Mouse (Mus musculus): ENCODE measurements around the gene Ppp1r14a. TPM values are rescaled to one million over a fixed set of nuclear protein-coding genes. Genes with fewer than 3 reads are reported as not detected.
A peak's percentile ranks its signal among the peaks of the same experiment; 100 is the strongest.

The Ppp1r14a gene
- polyA plus RNA-seq, 1 experiment from 2014 or later: 148 TPM

DNA sequence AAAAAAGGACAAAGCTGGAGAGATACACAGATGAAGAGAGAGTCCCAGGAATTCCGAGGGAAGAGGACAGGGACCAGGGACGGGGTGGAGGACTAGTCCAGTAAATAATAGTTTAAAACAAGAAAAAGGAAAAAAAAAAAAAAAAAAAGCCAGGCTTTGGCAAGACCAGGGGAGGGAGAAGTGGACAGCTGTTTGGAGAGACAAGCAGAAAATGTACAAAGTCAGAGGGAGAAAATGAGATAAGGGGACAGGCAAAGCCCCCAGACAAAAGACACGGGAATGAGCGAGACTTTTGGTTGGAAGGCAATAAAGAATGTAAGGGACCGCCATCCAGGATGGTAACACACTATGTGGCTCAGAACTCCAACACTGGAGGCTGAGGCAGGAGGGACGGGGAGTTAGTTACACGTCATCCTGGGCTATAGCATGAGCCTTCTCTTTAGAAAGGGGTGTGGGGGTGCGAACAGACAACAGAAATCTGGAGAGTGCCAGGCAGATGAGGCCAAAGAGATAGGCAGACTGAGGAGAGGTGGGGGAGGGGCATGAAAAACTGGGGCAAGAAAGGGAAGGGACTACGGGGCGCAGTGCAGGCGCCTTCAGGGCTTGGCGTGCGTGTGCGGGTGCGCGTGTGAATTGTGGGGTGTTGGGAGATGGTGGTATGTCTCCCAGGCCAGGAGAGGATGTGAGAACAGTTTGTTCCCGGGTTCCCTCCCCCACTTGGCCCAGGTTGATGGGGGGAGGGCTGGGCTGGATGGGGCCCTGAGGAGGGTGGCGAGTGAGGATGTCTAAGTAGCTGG lies 29.2 kb downstream of the Ppp1r14a start:
- peak overlapping the region; percentile 94 for H3K27ac ChIP-seq
- WGBS: 5% methylated on average over 18 of the region's 18 CpGs
- peak; percentile 56 for ATAC-seq (ENCODE audit: borderline replicate concordance, extremely low read depth, low FRiP score, low TSS enrichment)
- H3K9ac ChIP-seq: peak overlapping the region; percentile 13; the same call in 1 of the 2 replicates
- H3K4me2 ChIP-seq: peak overlapping the region; percentile 47
- no peaks in the 10 kb centered on the region for H3K36me3 ChIP-seq
- H3K4me3 ChIP-seq: peak overlapping the region; percentile 30
- no peaks in the 10 kb centered on the region for H3K27me3 ChIP-seq
- H3K4me1 ChIP-seq: peaks cover 63% of the 10 kb centered on the region
- H3K9me3 ChIP-seq: no peaks in the 10 kb centered on the region

DNA sequence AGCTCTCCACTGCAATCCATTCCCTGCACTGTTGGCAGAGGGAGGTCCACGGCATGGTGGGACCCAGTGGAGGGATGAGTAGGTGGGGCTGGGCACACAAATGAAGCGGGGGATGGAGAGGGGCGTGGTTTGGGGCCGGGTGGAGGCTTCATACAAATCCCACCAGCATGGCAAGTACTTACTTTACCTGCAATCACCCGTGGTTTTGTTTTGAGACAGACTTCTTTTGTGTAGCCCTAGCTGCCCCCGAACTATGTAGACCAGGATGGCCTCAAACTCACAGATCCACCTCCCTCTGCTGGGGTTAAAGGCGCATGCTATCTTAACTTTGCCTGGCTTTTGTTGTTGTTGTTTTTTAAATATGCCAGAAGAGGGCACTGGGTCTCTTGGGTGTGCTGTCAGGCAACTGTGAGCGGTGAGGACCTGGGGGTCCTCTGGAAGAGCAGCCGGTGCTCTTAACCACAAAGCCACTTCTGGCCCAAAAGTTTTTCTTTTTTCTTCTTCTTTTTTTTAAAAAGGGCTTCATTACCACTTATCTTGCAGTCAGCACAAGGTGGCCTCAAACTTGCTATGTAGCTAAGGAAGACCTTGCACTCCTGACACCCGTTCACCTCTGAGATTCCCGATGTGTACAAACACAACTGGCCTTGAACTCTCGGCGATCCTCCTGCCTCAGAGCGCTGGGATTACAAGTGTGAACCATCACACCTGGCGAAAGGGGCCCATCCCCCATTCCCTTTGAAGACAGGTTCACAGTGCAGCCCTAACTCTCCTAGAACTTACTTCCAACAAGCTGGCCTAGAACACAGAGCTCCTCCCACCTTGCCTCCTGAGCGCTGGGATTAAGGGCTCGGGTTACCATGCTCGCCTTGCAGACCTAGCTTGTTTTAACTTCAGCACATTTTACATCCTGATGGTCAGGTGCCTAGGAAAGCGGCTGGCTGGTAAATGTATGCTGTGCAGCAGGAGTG lies 30.5 kb downstream of the Ppp1r14a start:
- no peaks in the 10 kb centered on the region for H3K27me3 ChIP-seq

DNA sequence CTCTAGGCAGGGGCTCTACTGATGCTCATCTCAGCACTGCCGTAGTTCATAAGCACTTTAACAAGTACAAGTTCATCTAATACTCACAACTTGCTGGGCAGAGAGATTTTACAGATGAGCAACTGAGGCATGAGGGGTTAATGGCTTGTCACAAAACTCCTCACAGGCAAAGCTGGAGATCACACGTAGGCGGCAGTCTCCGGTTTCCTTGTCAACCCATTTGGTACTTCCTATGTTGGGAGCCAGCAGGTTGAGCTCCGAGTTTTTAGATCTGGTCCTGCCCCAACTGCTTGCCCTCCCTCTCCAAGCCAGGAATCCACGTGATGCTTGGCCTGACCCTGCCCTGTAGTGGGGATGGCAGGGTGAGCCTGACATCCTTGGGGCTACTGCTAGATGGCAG lies 38.0 kb downstream of the Ppp1r14a start:
- Histone ChIP-seq H3K27ac (no peak overlapping the region), H3K9me3 (no peaks in the 10 kb centered on the region), H3K27me3 (no peaks in the 10 kb centered on the region), H3K4me2 (no peak overlapping the region), H3K36me3 (peaks cover 43% of the 10 kb centered on the region), H3K4me1 (no peaks in the 10 kb centered on the region), H3K4me3 (no peak overlapping the region), H3K9ac (no peak overlapping the region)
- ATAC-seq (ENCODE audit: borderline replicate concordance, extremely low read depth, low FRiP score, low TSS enrichment): no peak
- WGBS: 72% methylated on average over 6 of the region's 6 CpGs

More for the DNA sequence above, 30.5 kb downstream of the Ppp1r14a start:
- H3K4me1 ChIP-seq: peaks cover 63% of the 10 kb centered on the region
- H3K4me2 ChIP-seq: peak overlapping the region; percentile 47
- no peak for ATAC-seq (ENCODE audit: borderline replicate concordance, extremely low read depth, low FRiP score, low TSS enrichment)
- H3K36me3 ChIP-seq: peaks cover 9% of the 10 kb centered on the region
- peak overlapping the region; percentile 94 for H3K27ac ChIP-seq
- peak overlapping the region; percentile 13; the same call in 1 of the 2 replicates for H3K9ac ChIP-seq
- 14% methylated on average over 19 of the region's 19 CpGs for WGBS
- no peaks in the 10 kb centered on the region for H3K9me3 ChIP-seq
- H3K4me3 ChIP-seq: peak overlapping the region; percentile 30

- H3K4me3 ChIP-seq: no peak overlapping the region
- no peaks in the 10 kb centered on the region for H3K27me3 ChIP-seq
- H3K36me3 ChIP-seq: peaks cover 41% of the 10 kb centered on the region
- H3K4me1 ChIP-seq: no peaks in the 10 kb centered on the region
- ATAC-seq (ENCODE audit: borderline replicate concordance, extremely low read depth, low FRiP score, low TSS enrichment): no peak
- H3K9me3 ChIP-seq: no peaks in the 10 kb centered on the region
- H3K4me2 ChIP-seq: no peak overlapping the region
- no peak overlapping the region for H3K27ac ChIP-seq
- 92% methylated on average over 16 of the region's 16 CpGs for WGBS
- H3K9ac ChIP-seq: no peak overlapping the region
Observed at GRCm38 (mm10) chr7:29328984-29329383, 39.9 kb downstream of the Ppp1r14a start.

- Histone ChIP-seq H3K27ac (no peak overlapping the region), H3K9me3 (no peaks in the 10 kb centered on the region), H3K9ac (no peak overlapping the region), H3K4me1 (peaks cover 3% of the 10 kb centered on the region), H3K4me3 (no peak overlapping the region), H3K4me2 (no peak overlapping the region), H3K27me3 (no peaks in the 10 kb centered on the region), H3K36me3 (peaks cover 32% of the 10 kb centered on the region)
- WGBS: 26% methylated on average over 6 of the region's 7 CpGs
- ATAC-seq (ENCODE audit: borderline replicate concordance, extremely low read depth, low FRiP score, low TSS enrichment): no peak; the same call in 1 of the 2 replicates
Observed at GRCm38 (mm10) chr7:29334156-29334555, 45.0 kb downstream of the Ppp1r14a start.

DNA sequence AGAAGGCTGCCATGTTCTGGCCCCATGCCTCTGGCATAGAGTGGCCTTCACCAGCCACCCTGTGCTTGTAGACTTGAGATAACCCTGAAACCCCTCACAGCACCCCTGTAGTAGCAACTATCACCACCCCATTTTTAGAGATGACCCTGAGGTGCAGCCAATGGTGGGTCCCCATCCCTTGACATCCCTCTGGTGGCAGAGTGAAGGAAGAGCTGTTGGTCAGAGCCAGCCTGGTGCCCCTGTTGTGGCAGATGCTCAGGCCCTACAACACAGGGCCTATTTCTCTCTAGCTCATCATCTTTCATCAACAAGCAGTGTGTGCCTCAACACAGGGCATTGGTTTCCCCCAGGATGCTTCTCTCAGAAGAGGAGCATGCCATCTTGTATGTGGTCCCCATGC lies 46.2 kb downstream of the Ppp1r14a start:
- Histone ChIP-seq H3K4me1 (peaks cover 3% of the 10 kb centered on the region), H3K9ac (no peak overlapping the region), H3K27ac (no peak overlapping the region), H3K4me2 (no peak overlapping the region), H3K9me3 (no peaks in the 10 kb centered on the region), H3K27me3 (no peaks in the 10 kb centered on the region), H3K4me3 (no peak overlapping the region), H3K36me3 (peaks cover 27% of the 10 kb centered on the region; the same call in 1 of the 2 replicates)
- no peak for ATAC-seq (ENCODE audit: borderline replicate concordance, extremely low read depth, low FRiP score, low TSS enrichment)

GRCm38 (mm10) chr7:29335841-29336671 lies 46.9 kb downstream of the Ppp1r14a start:
- H3K4me1 ChIP-seq: peaks cover 3% of the 10 kb centered on the region
- ATAC-seq (ENCODE audit: borderline replicate concordance, extremely low read depth, low FRiP score, low TSS enrichment): no peak
- H3K27ac ChIP-seq: no peak overlapping the region
- H3K27me3 ChIP-seq: no peaks in the 10 kb centered on the region
- H3K36me3 ChIP-seq: peaks cover 20% of the 10 kb centered on the region; the same call in 1 of the 2 replicates
- H3K9ac ChIP-seq: no peak overlapping the region
- WGBS: 71% methylated on average over 6 of the region's 6 CpGs
- H3K9me3 ChIP-seq: no peaks in the 10 kb centered on the region
- no peak overlapping the region for H3K4me2 ChIP-seq
- H3K4me3 ChIP-seq: no peak overlapping the region

- ATAC-seq (ENCODE audit: borderline replicate concordance, extremely low read depth, low FRiP score, low TSS enrichment): no peak
- H3K4me3 ChIP-seq: no peak overlapping the region
- 75% methylated on average over 9 of the region's 9 CpGs for WGBS
Observed at GRCm38 (mm10) chr7:29336795-29337319, 47.7 kb downstream of the Ppp1r14a start.

DNA sequence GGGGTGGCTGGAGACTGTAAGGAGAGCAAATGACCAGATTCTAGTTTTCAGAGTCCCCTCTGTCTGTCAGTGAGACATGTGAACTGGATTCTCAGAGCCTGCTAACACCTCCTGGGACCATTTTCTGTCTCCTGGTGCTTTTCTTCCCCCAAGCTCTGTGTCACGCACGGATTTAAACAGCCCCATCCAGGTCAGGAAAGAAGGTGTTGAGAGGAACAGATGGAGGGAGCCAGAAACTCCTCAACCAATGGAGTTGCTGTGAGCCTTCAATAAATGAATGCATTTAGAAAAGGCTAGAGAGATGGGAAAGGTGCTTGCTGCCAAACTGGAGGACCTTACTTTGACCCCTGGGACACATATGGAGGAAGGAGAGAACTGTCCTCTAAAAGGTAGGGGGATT lies 48.7 kb downstream of the Ppp1r14a start:
- no peak overlapping the region for H3K9ac ChIP-seq
- no peak for ATAC-seq (ENCODE audit: borderline replicate concordance, extremely low read depth, low FRiP score, low TSS enrichment)
- WGBS: 83% methylated on average over 2 of the region's 2 CpGs
- H3K27ac ChIP-seq: no peak overlapping the region
- no peaks in the 10 kb centered on the region for H3K27me3 ChIP-seq
- peaks cover 3% of the 10 kb centered on the region for H3K4me1 ChIP-seq
- no peak overlapping the region for H3K4me2 ChIP-seq
- no peak overlapping the region for H3K4me3 ChIP-seq
- no peaks in the 10 kb centered on the region for H3K9me3 ChIP-seq
- peaks cover 6% of the 10 kb centered on the region; the same call in 1 of the 2 replicates for H3K36me3 ChIP-seq

More at GRCm38 (mm10) chr7:29336795-29337319, 47.7 kb downstream of the Ppp1r14a start:
- no peak overlapping the region for H3K4me2 ChIP-seq
- H3K9ac ChIP-seq: no peak overlapping the region
- peaks cover 12% of the 10 kb centered on the region; the same call in 1 of the 2 replicates for H3K36me3 ChIP-seq
- H3K27me3 ChIP-seq: no peaks in the 10 kb centered on the region
- no peak overlapping the region for H3K27ac ChIP-seq
- peaks cover 3% of the 10 kb centered on the region for H3K4me1 ChIP-seq
- no peaks in the 10 kb centered on the region for H3K9me3 ChIP-seq

DNA sequence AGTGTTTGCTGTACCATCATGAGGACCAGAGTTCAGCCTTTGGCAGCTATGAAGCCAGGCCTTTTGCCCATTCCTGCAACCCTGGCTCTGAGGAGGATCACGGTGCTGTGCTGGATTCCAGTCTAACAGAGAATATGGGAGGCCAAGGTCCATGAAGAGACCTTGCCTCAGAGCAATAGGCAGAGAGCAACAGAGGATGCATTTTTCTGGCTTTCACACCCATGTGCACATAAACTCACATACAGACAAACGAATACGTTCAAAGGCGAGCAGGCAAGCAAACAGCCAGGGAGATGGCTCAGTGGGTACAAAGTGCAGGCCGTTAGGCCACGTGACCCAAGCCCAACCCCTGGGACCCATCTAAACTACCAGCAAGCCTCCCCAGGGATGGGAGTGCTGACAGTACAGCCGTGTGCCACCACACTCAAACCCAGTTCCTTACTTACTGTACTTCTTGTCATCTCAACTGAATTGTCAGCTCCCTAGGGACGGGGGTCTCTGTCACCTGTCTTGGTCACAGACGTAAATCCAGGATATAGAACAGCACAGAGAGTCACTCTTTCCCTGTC lies 49.3 kb downstream of the Ppp1r14a start:
- no peak overlapping the region for H3K27ac ChIP-seq
- H3K4me1 ChIP-seq: peaks cover 3% of the 10 kb centered on the region
- ATAC-seq (ENCODE audit: borderline replicate concordance, extremely low read depth, low FRiP score, low TSS enrichment): no peak
- H3K36me3 ChIP-seq: peaks cover 6% of the 10 kb centered on the region; the same call in 1 of the 2 replicates
- no peaks in the 10 kb centered on the region for H3K9me3 ChIP-seq
- no peak overlapping the region for H3K4me3 ChIP-seq
- H3K9ac ChIP-seq: no peak overlapping the region
- WGBS: 82% methylated on average over 9 of the region's 9 CpGs
- no peaks in the 10 kb centered on the region for H3K27me3 ChIP-seq
- H3K4me2 ChIP-seq: no peak overlapping the region

Measured in lung, embryonic 15.5 days (tissue).